Mouse (Mus musculus) stomach, embryonic 14.5 days (tissue): ENCODE results near the gene Slc4a3. TPM values are rescaled to one million over a fixed set of nuclear protein-coding genes. Genes with fewer than 3 reads are reported as not detected.

Experiments used
- ATAC-seq: fragments of 200-750 bp; cut with Nextera tagmentation; 2 replicates; pipeline ENCODE4 v1.8.0; 2017; ENCODE audit warnings: low read depth, moderate TSS enrichment; ENCODE audit not compliant: insufficient number of reproducible peaks, insufficient read depth, low FRiP score
- H3K27ac ChIP-seq: fragments of 300-500 bp; sonication (generic); 2 replicates; pipeline ENCODE4 v1.5.1; 2014; ENCODE audit warnings: mild to moderate bottlenecking, low read length, moderate library complexity, mixed read lengths
- H3K27me3 ChIP-seq: fragments of 300-500 bp; sonication (generic); 2 replicates; pipeline ENCODE4 v1.6.1; 2014; ENCODE audit warnings: low read length, control low read depth, mixed read lengths; ENCODE audit not compliant: control insufficient read depth, insufficient read depth
- H3K36me3 ChIP-seq: fragments of 300-500 bp; sonication (generic); 2 replicates; pipeline ENCODE4 v1.6.1; 2014; ENCODE audit warnings: mild to moderate bottlenecking, control low read depth, low read length, moderate library complexity, mixed read lengths; ENCODE audit not compliant: control insufficient read depth, insufficient read depth
- H3K4me1 ChIP-seq: fragments of 300-500 bp; sonication (generic); 2 replicates; pipeline ENCODE4 v1.6.1; 2014; ENCODE audit warnings: low read length, control low read depth, mixed read lengths; ENCODE audit not compliant: control insufficient read depth, insufficient read depth
- H3K4me2 ChIP-seq: fragments of 300-500 bp; sonication (generic); replicated peaks from 2 replicates; pipeline ENCODE4 v1.6.1; 2014; ENCODE audit warnings: low read depth, low read length, control low read depth
- H3K4me3 ChIP-seq: fragments of 300-500 bp; sonication (generic); 2 replicates; pipeline ENCODE4 v1.5.1; 2014; ENCODE audit warnings: low read depth, low read length, control low read depth
- H3K9ac ChIP-seq: fragments of 300-500 bp; sonication (generic); replicated peaks from 2 replicates; pipeline ENCODE4 v1.6.1; 2014; ENCODE audit warnings: low read depth, mild to moderate bottlenecking, control low read depth, low read length, moderate library complexity, mixed read lengths
- H3K9me3 ChIP-seq: fragments of 300-500 bp; sonication (generic); 2 replicates; pipeline ENCODE4 v1.6.1; 2016; ENCODE audit warnings: low read depth, low read length, control low read depth; ENCODE audit not compliant: control insufficient read depth
- WGBS: fragments of 180-500 bp; shearing (Covaris S2); extraction: QIAGEN DNeasy Blood & Tissue Kit; methylation state at CpG from one replicate; pipeline ENCODE4 v1.1.7; 2014; 5-methylcytosine and 5-hydroxymethylcytosine counted together
- polyA plus RNA-seq: library from polyadenylated mRNA; unstranded; fragments of >200 nt; fragmentation: Nextera tagmentation; extraction: Ambion mirVana; gene quantifications from 2 replicates; pipeline ENCODE4 v1.2.1, GENCODE M21; 2014

The Slc4a3 gene
- polyA plus RNA-seq, 1 experiment from 2014 or later, result 16.5 TPM

DNA sequence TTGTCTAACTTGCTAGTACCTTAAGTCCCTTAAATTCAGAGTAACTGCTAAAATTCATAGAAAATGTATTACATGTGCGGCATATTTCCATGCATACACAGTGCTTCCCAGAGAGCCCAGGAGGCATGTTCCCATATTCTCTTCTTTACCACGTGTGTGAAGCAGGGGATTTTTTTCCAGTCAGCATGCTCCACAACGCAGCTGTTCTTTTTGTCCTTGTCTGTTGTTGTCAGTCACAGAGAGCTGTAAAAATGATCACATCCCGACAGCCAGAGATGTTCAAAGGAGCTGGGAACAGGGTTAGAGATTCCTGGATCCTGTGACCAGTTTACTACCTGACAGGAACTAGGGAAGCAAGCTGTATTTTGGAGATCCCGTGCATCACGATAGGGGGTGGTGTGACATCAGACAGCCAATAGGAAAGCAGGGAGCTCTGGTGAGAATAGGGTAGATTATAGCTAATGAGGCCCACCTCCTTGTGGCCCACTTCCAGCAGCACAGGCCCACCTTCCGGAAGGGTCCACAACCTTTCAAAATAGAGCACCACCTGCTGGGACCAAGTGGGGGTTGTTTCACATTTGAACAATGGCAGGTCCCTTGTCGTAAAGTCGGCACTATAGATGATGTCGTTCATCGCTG, 62.7 kb downstream of the Slc4a3 start:
- no peaks in the 10 kb centered on the region for H3K36me3 ChIP-seq
- no peaks in the 10 kb centered on the region for H3K4me1 ChIP-seq
- no peak overlapping the region for H3K9ac ChIP-seq
- no peaks in the 10 kb centered on the region for H3K27me3 ChIP-seq
- WGBS, result 78% methylated on average over 11 of the region's 11 CpGs
- ATAC-seq, result no peak
- H3K4me3 ChIP-seq, result no peak overlapping the region
- no peak overlapping the region for H3K4me2 ChIP-seq
- no peaks in the 10 kb centered on the region for H3K9me3 ChIP-seq
- no peak overlapping the region for H3K27ac ChIP-seq

DNA sequence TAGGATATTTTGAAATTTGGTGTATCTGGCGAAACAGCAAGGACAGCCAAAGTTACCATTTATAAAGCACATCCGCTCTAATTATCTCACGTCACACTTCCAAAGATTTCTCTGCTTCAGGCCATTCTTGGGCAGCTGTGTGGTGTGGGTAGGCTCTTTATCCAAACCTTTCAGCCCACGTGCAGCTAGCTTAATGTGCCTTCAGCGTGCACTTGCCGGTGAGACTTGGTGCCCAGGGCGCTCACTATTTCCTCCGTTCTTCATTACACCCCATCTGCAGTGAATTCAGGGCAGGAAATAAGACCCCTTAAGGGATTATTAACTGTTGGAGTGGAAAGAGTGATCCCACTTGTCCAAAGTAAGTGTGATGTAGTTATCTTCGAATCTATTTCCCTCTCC, 63.2 kb downstream of the Slc4a3 start:
- H3K27ac ChIP-seq, result no peak overlapping the region
- H3K4me3 ChIP-seq, result no peak overlapping the region
- no peaks in the 10 kb centered on the region for H3K27me3 ChIP-seq
- no peaks in the 10 kb centered on the region for H3K4me1 ChIP-seq
- H3K9ac ChIP-seq, result no peak overlapping the region
- ATAC-seq, result no peak
- no peaks in the 10 kb centered on the region for H3K9me3 ChIP-seq
- H3K4me2 ChIP-seq, result no peak overlapping the region
- no peaks in the 10 kb centered on the region for H3K36me3 ChIP-seq
- WGBS, result 80% methylated on average over 9 of the region's 9 CpGs

DNA sequence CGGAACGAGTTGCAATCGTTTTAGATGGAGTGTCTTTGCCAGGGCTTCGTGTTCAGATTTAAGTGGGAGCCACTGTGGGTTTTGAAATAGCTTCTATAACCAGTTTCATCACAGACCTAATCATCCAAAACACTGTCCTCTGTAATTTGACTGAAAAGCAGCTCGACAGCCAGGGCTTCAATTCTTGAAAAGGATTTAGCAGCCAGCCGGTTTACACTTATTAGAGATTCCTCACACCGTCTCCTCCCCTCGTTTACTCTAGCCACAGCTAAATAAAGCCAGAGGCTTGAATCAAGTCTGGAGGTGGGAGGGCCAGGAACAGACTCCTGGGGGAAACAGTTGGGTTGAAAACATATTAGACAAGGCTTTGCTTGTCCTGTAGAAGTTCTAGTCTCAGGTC, 64.5 kb downstream of the Slc4a3 start:
- H3K27me3 ChIP-seq, result no peaks in the 10 kb centered on the region
- H3K4me1 ChIP-seq, result no peaks in the 10 kb centered on the region
- H3K9ac ChIP-seq, result no peak overlapping the region
- ATAC-seq, result no peak
- WGBS, result 51% methylated on average over 8 of the region's 8 CpGs
- H3K9me3 ChIP-seq, result no peaks in the 10 kb centered on the region
- H3K27ac ChIP-seq, result no peak overlapping the region
- H3K36me3 ChIP-seq, result no peaks in the 10 kb centered on the region
- H3K4me2 ChIP-seq, result no peak overlapping the region
- H3K4me3 ChIP-seq, result no peak overlapping the region

Other genes with a start within 250 kb of the Slc4a3 start
- gene Dnpep, start 228.3 kb upstream of the Slc4a3 start, polyA plus RNA-seq, result 126 and 127 TPM in 2 replicates
- 43.7 and 51.0 TPM in 2 replicates for gene Des, start 185.9 kb upstream of the Slc4a3 start, polyA plus RNA-seq
- 53.8 and 54.9 TPM in 2 replicates for gene Speg, start 171.0 kb upstream of the Slc4a3 start, polyA plus RNA-seq
- gene Gmppa, start 110.3 kb upstream of the Slc4a3 start, polyA plus RNA-seq, result 75.2 and 84.5 TPM in 2 replicates
- 0.16 and 0.25 TPM in 2 replicates for gene Asic4, start 95.8 kb upstream of the Slc4a3 start, polyA plus RNA-seq
- gene Chpf, start 67.0 kb upstream of the Slc4a3 start, polyA plus RNA-seq, result 38.4 and 41.0 TPM in 2 replicates
- gene Tmem198, start 66.7 kb upstream of the Slc4a3 start, polyA plus RNA-seq, result 1.6 and 1.7 TPM in 2 replicates
- gene Obsl1, start 39.8 kb upstream of the Slc4a3 start, polyA plus RNA-seq, result 77.0 and 79.0 TPM in 2 replicates
- gene Inha, start 39.2 kb upstream of the Slc4a3 start, polyA plus RNA-seq, result 7.2 and 7.4 TPM in 2 replicates
- 16.8 and 19.0 TPM in 2 replicates for gene Stk11ip, start 24.7 kb upstream of the Slc4a3 start, polyA plus RNA-seq